Mouse (Mus musculus) heart, adult 2 months (tissue): ENCODE data around the gene Pprc1. TPM values are rescaled to one million over a fixed set of nuclear protein-coding genes. Genes with fewer than 3 reads are reported as not detected.

Source experiments
- DNase-seq, 2 experiments: peaks; one replicate each; pipeline ENCODE4 v3.0.0; 2021
- H3K27ac ChIP-seq: fragments of 200-600 bp; 2 replicates; pipeline ENCODE4 v1.8.1; 2022
- H3K27me3 ChIP-seq: fragments of 200-500 bp; 2 replicates; pipeline ENCODE4 v1.6.1; 2012; ENCODE audit warnings: mild to moderate bottlenecking, low read length, inconsistent platforms, mixed read lengths; ENCODE audit not compliant: control insufficient read depth, insufficient read depth
- H3K36me3 ChIP-seq: fragments of 200-500 bp; 2 replicates; pipeline ENCODE4 v1.6.1; 2012; ENCODE audit warnings: low read length, inconsistent platforms; ENCODE audit not compliant: control insufficient read depth, insufficient read depth
- H3K4me1 ChIP-seq: fragments of 200-500 bp; 2 replicates; pipeline ENCODE4 v1.6.1; 2011; ENCODE audit warnings: low read length; ENCODE audit not compliant: control insufficient read depth, insufficient read depth
- H3K4me3 ChIP-seq: fragments of 200-600 bp; 2 replicates; pipeline ENCODE4 v1.8.1; 2022
- H3K79me2 ChIP-seq: fragments of 200-500 bp; replicated peaks from 2 replicates; pipeline ENCODE4 v1.6.1; 2012; ENCODE audit warnings: mild to moderate bottlenecking, inconsistent platforms, low read length, moderate library complexity, mixed read lengths; ENCODE audit not compliant: control insufficient read depth, insufficient read depth
- H3K9ac ChIP-seq: fragments of 200-500 bp; 2 replicates; pipeline ENCODE4 v1.6.1; 2012; ENCODE audit warnings: low read depth, mild to moderate bottlenecking, control low read depth, inconsistent platforms, low read length, mixed read lengths
- CTCF ChIP-seq: fragments of 200-600 bp; IDR thresholded peaks from 2 replicates; pipeline ENCODE4 v1.8.1; 2022; ENCODE audit warnings: antibody characterized with exemption, mild to moderate bottlenecking, moderate library complexity
- EP300 ChIP-seq: fragments of 200-500 bp; IDR thresholded peaks from 2 replicates; pipeline ENCODE4 v1.6.1; 2011; ENCODE audit warnings: low read depth, low read length, control low read depth; ENCODE audit not compliant: insufficient read depth
- POLR2A ChIP-seq: fragments of 200-500 bp; IDR thresholded peaks from 2 replicates; pipeline ENCODE4 v1.6.1; 2011; ENCODE audit warnings: mild to moderate bottlenecking, low read depth, low read length, control low read depth; ENCODE audit not compliant: insufficient read depth
- WGBS: fragments of 180-500 bp; shearing (Covaris S2); methylation state at CpG from one replicate; pipeline ENCODE4 v1.1.7; 2018; 5-methylcytosine and 5-hydroxymethylcytosine counted together
- intact Hi-C: fragments of 180-260 bp; cut with DNase I; formaldehyde crosslinking; loops from one replicate; pipeline ENCODE4 v1.15.1; 2025
- polyA plus RNA-seq: library from polyadenylated mRNA; depleted of rRNA; stranded (reverse); fragments of >200 nt; gene quantifications from 2 replicates; pipeline ENCODE4 v1.2.3, GENCODE M21; 2012
- total RNA-seq, 2 experiments: library from RNA; stranded (reverse); gene quantifications; 2 replicates each; pipeline ENCODE4 v1.2.3; 2021

Gene Pprc1
- total and polyA plus RNA-seq, 3 experiments: 11.7 to 18.3 (median 15.0) TPM

GRCm38 (mm10) chr19:46016023-46016422, 28.7 kb upstream of the Pprc1 start:
- Histone ChIP-seq H3K9ac (no peak overlapping the region), H3K4me3 (no peak overlapping the region), H3K4me1 (peaks cover 1% of the 10 kb centered on the region; the same call in 1 of the 2 replicates), H3K27ac (no peak overlapping the region), H3K79me2 (no peaks in the 10 kb centered on the region), H3K27me3 (no peaks in the 10 kb centered on the region), H3K36me3 (no peaks in the 10 kb centered on the region)
- intact Hi-C loops: no loop called here
- no peak for DNase-seq
- no peak for TF ChIP-seq CTCF
- TF ChIP-seq POLR2A: no peak
- no peak for TF ChIP-seq EP300
- WGBS: 91% methylated on average over 2 of the region's 2 CpGs

- Histone ChIP-seq H3K4me1 (no peaks in the 10 kb centered on the region), H3K79me2 (no peaks in the 10 kb centered on the region), H3K9ac (no peak overlapping the region), H3K4me3 (no peak overlapping the region), H3K27me3 (no peaks in the 10 kb centered on the region), H3K36me3 (no peaks in the 10 kb centered on the region), H3K27ac (no peak overlapping the region)
- intact Hi-C loops: no loop called here
- TF ChIP-seq EP300: no peak
- no peak for TF ChIP-seq CTCF
- TF ChIP-seq POLR2A: no peak
- WGBS: 80% methylated on average over 6 of the region's 6 CpGs
- DNase-seq: no peak
These were observed 19.7 kb upstream of the Pprc1 start for GRCm38 (mm10) chr19:46024959-46025358.

GRCm38 (mm10) chr19:46026567-46026966, 18.1 kb upstream of the Pprc1 start:
- Histone ChIP-seq H3K9ac (no peak overlapping the region), H3K27me3 (no peaks in the 10 kb centered on the region), H3K36me3 (no peaks in the 10 kb centered on the region), H3K4me1 (no peaks in the 10 kb centered on the region), H3K79me2 (no peaks in the 10 kb centered on the region), H3K27ac (no peak overlapping the region), H3K4me3 (no peak overlapping the region)
- TF ChIP-seq CTCF (no peak), POLR2A (no peak), EP300 (no peak)
- DNase-seq: peak in 1 of 2 experiments; percentile 37
- intact Hi-C loops: no loop called here
- 46% methylated on average over 8 of the region's 8 CpGs for WGBS

GRCm38 (mm10) chr19:46028747-46029320, 15.9 kb upstream of the Pprc1 start:
- intact Hi-C loops: no loop called here
- Histone ChIP-seq H3K4me3 (no peak overlapping the region), H3K9ac (no peak overlapping the region), H3K27ac (no peak overlapping the region), H3K79me2 (no peaks in the 10 kb centered on the region), H3K36me3 (no peaks in the 10 kb centered on the region), H3K27me3 (no peaks in the 10 kb centered on the region), H3K4me1 (no peaks in the 10 kb centered on the region)
- DNase-seq: no peak
- WGBS: 70% methylated on average over 11 of the region's 11 CpGs
- TF ChIP-seq CTCF (peak; percentile 43), POLR2A (no peak)

GRCm38 (mm10) chr19:46029652-46030051, 15.0 kb upstream of the Pprc1 start:
- no peak for DNase-seq
- H3K4me3 ChIP-seq: no peak overlapping the region
- no peak overlapping the region for H3K27ac ChIP-seq
- H3K36me3 ChIP-seq: no peaks in the 10 kb centered on the region
- 85% methylated on average over 1 of the region's 1 CpGs for WGBS
- TF ChIP-seq EP300 (no peak), POLR2A (no peak), CTCF (no peak)
- no peaks in the 10 kb centered on the region for H3K4me1 ChIP-seq
- intact Hi-C loops: no loop called here
- no peaks in the 10 kb centered on the region for H3K79me2 ChIP-seq
- H3K27me3 ChIP-seq: no peaks in the 10 kb centered on the region
- H3K9ac ChIP-seq: no peak overlapping the region

GRCm38 (mm10) chr19:46030196-46030983, 14.3 kb upstream of the Pprc1 start:
- no peak overlapping the region for H3K4me3 ChIP-seq
- intact Hi-C loops: no loop called here
- WGBS: 87% methylated on average over 10 of the region's 10 CpGs

More at GRCm38 (mm10) chr19:46030196-46030983, 14.3 kb upstream of the Pprc1 start:
- no peaks in the 10 kb centered on the region for H3K79me2 ChIP-seq
- H3K27ac ChIP-seq: no peak overlapping the region
- TF ChIP-seq EP300 (no peak), CTCF (no peak), POLR2A (no peak)
- H3K9ac ChIP-seq: no peak overlapping the region
- no peaks in the 10 kb centered on the region for H3K27me3 ChIP-seq
- no peaks in the 10 kb centered on the region for H3K36me3 ChIP-seq
- H3K4me1 ChIP-seq: no peaks in the 10 kb centered on the region
- DNase-seq: no peak
